Mouse (Mus musculus): ENCODE data around the gene Ubap1l. TPM values are rescaled to one million over a fixed set of nuclear protein-coding genes. Genes with fewer than 3 reads are reported as not detected.
"Not testable (repeated sequence)": the region's sequence is repeated elsewhere in the genome, so short reads cannot be mapped to it uniquely, and the experiment has no call there.

The Ubap1l gene
- total and polyA plus RNA-seq, 2 experiments from 2014 or later, result 2.2 to 10.1 TPM

GRCm38 (mm10) chr9:65327371-65327770 is 33.5 kb upstream of the Ubap1l start:
- Histone ChIP-seq H3K4me2 (ENCODE audit: low read depth, low read length, poor library complexity, severe bottlenecking) (no peak overlapping the region), H3K36me3 (ENCODE audit: insufficient read depth, low read length) (peaks cover 36% of the 10 kb centered on the region), H3K4me1 (ENCODE audit: insufficient read depth, low read length) (no peaks in the 10 kb centered on the region), H3K9ac (replicated peaks; ENCODE audit: low read length, poor library complexity, severe bottlenecking) (no peak overlapping the region), H3K27ac (ENCODE audit: low read depth, low read length) (no peak overlapping the region), H3K4me3 (ENCODE audit: low read depth, low read length) (no peak overlapping the region), H3K27me3 (ENCODE audit: insufficient read depth, low read length) (no peaks in the 10 kb centered on the region), H3K9me3 (ENCODE audit: low read length) (no peaks in the 10 kb centered on the region)
- ATAC-seq (ENCODE audit: low FRiP score) (no peak), DNase-seq (ENCODE audit: low spot score) (no peak)
- TF ChIP-seq CTCF (IDR thresholded peaks at IDR 0.05), result no peak
- 95% methylated on average over 2 of the region's 2 CpGs for WGBS

DNA sequence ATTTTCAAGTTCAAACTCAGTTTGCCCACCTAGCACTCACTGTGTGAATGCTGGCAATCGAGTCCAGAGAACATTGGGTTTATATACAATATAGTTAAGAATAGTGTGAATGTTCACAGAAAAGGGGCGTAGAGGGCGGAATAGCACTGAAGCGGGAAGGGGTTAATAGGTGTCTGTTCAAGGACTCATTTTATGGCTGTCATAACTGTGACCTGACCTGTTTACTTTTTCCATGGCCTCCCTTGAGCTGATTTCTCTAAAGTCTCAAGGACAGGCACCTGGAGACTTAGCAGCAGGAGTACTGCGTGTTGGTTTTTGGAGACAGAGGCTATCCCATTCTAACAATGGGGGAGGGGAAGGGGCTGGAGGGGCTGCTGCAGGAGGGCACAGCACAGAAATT is 26.9 kb upstream of the Ubap1l start:
- DNase-seq (ENCODE audit: low spot score), result no peak
- no peak overlapping the region for H3K9ac ChIP-seq (replicated peaks; ENCODE audit: low read length, poor library complexity, severe bottlenecking)
- H3K4me2 ChIP-seq (ENCODE audit: low read depth, low read length, poor library complexity, severe bottlenecking), result no peak overlapping the region
- no peak for ATAC-seq (ENCODE audit: low FRiP score)
- peaks cover 7% of the 10 kb centered on the region; the same call in 1 of the 2 replicates for H3K36me3 ChIP-seq (ENCODE audit: insufficient read depth, low read length)
- no peaks in the 10 kb centered on the region for H3K9me3 ChIP-seq (ENCODE audit: low read length)
- no peak overlapping the region for H3K27ac ChIP-seq (ENCODE audit: low read depth, low read length)
- TF ChIP-seq CTCF (IDR thresholded peaks at IDR 0.05), result no peak
- no peaks in the 10 kb centered on the region for H3K27me3 ChIP-seq (ENCODE audit: insufficient read depth, low read length)
- 92% methylated on average over 5 of the region's 5 CpGs for WGBS
- H3K4me3 ChIP-seq (ENCODE audit: low read depth, low read length), result no peak overlapping the region
- H3K4me1 ChIP-seq (ENCODE audit: insufficient read depth, low read length), result no peaks in the 10 kb centered on the region

GRCm38 (mm10) chr9:65339146-65339545 is 21.7 kb upstream of the Ubap1l start:
- no peak overlapping the region for H3K9ac ChIP-seq (replicated peaks; ENCODE audit: low read length, poor library complexity, severe bottlenecking)
- DNase-seq (ENCODE audit: low spot score) (no peak), ATAC-seq (ENCODE audit: low FRiP score) (no peak)
- H3K4me2 ChIP-seq (ENCODE audit: low read depth, low read length, poor library complexity, severe bottlenecking), result no peak overlapping the region
- H3K27ac ChIP-seq (ENCODE audit: low read depth, low read length), result no peak overlapping the region
- no peaks in the 10 kb centered on the region for H3K36me3 ChIP-seq (ENCODE audit: insufficient read depth, low read length)
- H3K4me3 ChIP-seq (ENCODE audit: low read depth, low read length), result no peak overlapping the region
- H3K9me3 ChIP-seq (ENCODE audit: low read length), result no peaks in the 10 kb centered on the region
- no peak for TF ChIP-seq CTCF (IDR thresholded peaks at IDR 0.05)
- 0 out of 2 replicates have a peak, but pooled peaks cover 5% of the 10 kb centered on the region for H3K27me3 ChIP-seq (ENCODE audit: insufficient read depth, low read length)
- no peaks in the 10 kb centered on the region for H3K4me1 ChIP-seq (ENCODE audit: insufficient read depth, low read length)
- WGBS, result 89% methylated on average over 4 of the region's 4 CpGs

- no peak for TF ChIP-seq CTCF (IDR thresholded peaks at IDR 0.05)
- no peak for ATAC-seq (ENCODE audit: low FRiP score)
- Histone ChIP-seq H3K27me3 (ENCODE audit: insufficient read depth, low read length) (0 out of 2 replicates have a peak, but pooled peaks cover 5% of the 10 kb centered on the region), H3K4me1 (ENCODE audit: insufficient read depth, low read length) (no peaks in the 10 kb centered on the region), H3K4me2 (ENCODE audit: low read depth, low read length, poor library complexity, severe bottlenecking) (no peak overlapping the region), H3K9ac (replicated peaks; ENCODE audit: low read length, poor library complexity, severe bottlenecking) (no peak overlapping the region), H3K4me3 (ENCODE audit: low read depth, low read length) (no peak overlapping the region), H3K27ac (ENCODE audit: low read depth, low read length) (no peak overlapping the region), H3K36me3 (ENCODE audit: insufficient read depth, low read length) (no peaks in the 10 kb centered on the region), H3K9me3 (ENCODE audit: low read length) (no peaks in the 10 kb centered on the region)
- WGBS, result 90% methylated on average over 2 of the region's 2 CpGs
- DNase-seq (ENCODE audit: low spot score), result no peak
These were observed 20.4 kb upstream of the Ubap1l start for GRCm38 (mm10) chr9:65340414-65340813.

DNA sequence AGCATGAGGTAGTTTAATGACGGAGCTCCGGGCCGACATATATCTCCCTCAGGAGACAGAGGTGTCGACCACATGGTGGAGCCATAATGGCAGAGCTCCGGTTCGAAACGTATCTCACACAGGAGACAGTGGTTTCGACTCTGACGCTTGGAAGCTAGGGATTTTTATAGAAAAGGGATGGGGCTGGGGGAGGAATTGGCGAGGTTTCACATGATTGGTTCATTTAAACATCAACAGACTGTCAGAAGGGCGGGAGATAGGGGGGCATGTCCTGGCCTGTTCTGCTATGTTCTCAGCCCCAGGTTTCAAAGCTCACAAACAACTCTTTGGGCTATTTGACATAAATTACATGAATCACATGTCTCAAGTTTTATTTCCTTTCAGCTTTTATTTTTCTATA is 15.4 kb upstream of the Ubap1l start:
- not testable (repeated sequence) for H3K27me3 ChIP-seq (ENCODE audit: insufficient read depth, low read length); ATAC-seq (ENCODE audit: low FRiP score); H3K36me3 ChIP-seq (ENCODE audit: insufficient read depth, low read length); H3K9me3 ChIP-seq (ENCODE audit: low read length); H3K4me1 ChIP-seq (ENCODE audit: insufficient read depth, low read length)
- Histone ChIP-seq H3K9ac (replicated peaks; ENCODE audit: low read length, poor library complexity, severe bottlenecking) (0 out of 2 replicates have a peak overlapping the region, but pooled peaks have one; percentile 94), H3K4me2 (ENCODE audit: low read depth, low read length, poor library complexity, severe bottlenecking) (peak overlapping the region; percentile 91), H3K27ac (ENCODE audit: low read depth, low read length) (peak overlapping the region; percentile 97), H3K4me3 (ENCODE audit: low read depth, low read length) (peak overlapping the region; percentile 99)
- WGBS, result 57% methylated on average over 11 of the region's 11 CpGs
- TF ChIP-seq CTCF (IDR thresholded peaks at IDR 0.05), result peak; percentile 43
- DNase-seq (ENCODE audit: low spot score), result peak; percentile 28

GRCm38 (mm10) chr9:65345854-65346475 is 14.9 kb upstream of the Ubap1l start, which contains the start of gene Pdcd7:
Gene Pdcd7 (plus strand): TSS chr9:65346104.
- no peaks in the 10 kb centered on the region for H3K27me3 ChIP-seq (ENCODE audit: insufficient read depth, low read length)
- H3K4me1 ChIP-seq (ENCODE audit: insufficient read depth, low read length), result peaks cover 9% of the 10 kb centered on the region
- TF ChIP-seq CTCF (IDR thresholded peaks at IDR 0.05), result no peak
- H3K27ac ChIP-seq (ENCODE audit: low read depth, low read length), result peak within 1 kb of the TSS; percentile 97
- no peaks in the 10 kb centered on the region for H3K36me3 ChIP-seq (ENCODE audit: insufficient read depth, low read length)
- peak within 1 kb of the TSS; percentile 91 for H3K4me2 ChIP-seq (ENCODE audit: low read depth, low read length, poor library complexity, severe bottlenecking)
- ATAC-seq (ENCODE audit: low FRiP score) (peak; percentile 95), DNase-seq (ENCODE audit: low spot score) (peak; percentile 99)
- 2% methylated on average over 54 of the region's 59 CpGs for WGBS
- H3K9ac ChIP-seq (replicated peaks; ENCODE audit: low read length, poor library complexity, severe bottlenecking), result peak within 1 kb of the TSS; percentile 94
- no peaks in the 10 kb centered on the region for H3K9me3 ChIP-seq (ENCODE audit: low read length)
- H3K4me3 ChIP-seq (ENCODE audit: low read depth, low read length), result peak within 1 kb of the TSS; percentile 99
